Mouse (Mus musculus) forebrain, embryonic 11.5 days (tissue): ENCODE results near the gene Ankmy1. TPM values are rescaled to one million over a fixed set of nuclear protein-coding genes. Genes with fewer than 3 reads are reported as not detected.

Source experiments
- ATAC-seq: fragments of 200-750 bp; cut with Nextera tagmentation; replicated peaks from 2 replicates; pipeline ENCODE4 v1.8.0; 2017; ENCODE audit warnings: moderate TSS enrichment; ENCODE audit not compliant: low FRiP score
- DNase-seq: peaks from one replicate; pipeline ENCODE4 v3.0.0-alpha.2; 2017; ENCODE audit warnings: low spot score
- H3K27ac ChIP-seq: fragments of 300-500 bp; sonication (generic); 2 replicates; pipeline ENCODE4 v1.5.1; 2014; ENCODE audit warnings: low read depth, low read length
- H3K27me3 ChIP-seq: fragments of 300-500 bp; sonication (generic); 2 replicates; pipeline ENCODE4 v1.6.1; 2014; ENCODE audit warnings: mild to moderate bottlenecking, low read length, mixed read lengths; ENCODE audit not compliant: control insufficient read depth, insufficient read depth
- H3K36me3 ChIP-seq: fragments of 300-500 bp; sonication (generic); 2 replicates; pipeline ENCODE4 v1.6.1; 2014; ENCODE audit warnings: mild to moderate bottlenecking, low read length, moderate library complexity, mixed read lengths; ENCODE audit not compliant: control insufficient read depth, insufficient read depth
- H3K4me1 ChIP-seq: fragments of 300-500 bp; sonication (generic); replicated peaks from 2 replicates; pipeline ENCODE4 v1.6.1; 2014; ENCODE audit warnings: low read length, mixed read lengths; ENCODE audit not compliant: control insufficient read depth, insufficient read depth
- H3K4me2 ChIP-seq: fragments of 300-500 bp; sonication (generic); 2 replicates; pipeline ENCODE4 v1.6.1; 2014; ENCODE audit warnings: low read depth, mild to moderate bottlenecking, low read length, moderate library complexity, mixed read lengths; ENCODE audit not compliant: severe bottlenecking
- H3K4me3 ChIP-seq: fragments of 300-500 bp; sonication (generic); 2 replicates; pipeline ENCODE4 v1.5.1; 2014; ENCODE audit warnings: low read depth, low read length
- H3K9ac ChIP-seq: fragments of 300-500 bp; sonication (generic); 2 replicates; pipeline ENCODE4 v1.6.1; 2014; ENCODE audit warnings: low read length
- H3K9me3 ChIP-seq: fragments of 300-500 bp; sonication (generic); 2 replicates; pipeline ENCODE4 v1.6.1; 2016; ENCODE audit warnings: low read length, mixed read lengths; ENCODE audit not compliant: control insufficient read depth
- WGBS: fragments of 180-500 bp; shearing (Covaris S2); extraction: QIAGEN DNeasy Blood & Tissue Kit; methylation state at CpG from one replicate; pipeline ENCODE4 v1.1.7; 2014; 5-methylcytosine and 5-hydroxymethylcytosine counted together
- polyA plus RNA-seq: library from polyadenylated mRNA; unstranded; fragments of >200 nt; fragmentation: Nextera tagmentation; extraction: Ambion mirVana; gene quantifications from 2 replicates; pipeline ENCODE4 v1.2.1, GENCODE M21; 2014

Ankmy1 gene
- polyA plus RNA-seq, 1 experiment from 2014 or later, result 1.5 TPM

GRCm38 (mm10) chr1:92874011-92874410 is 28.7 kb downstream of the Ankmy1 start:
- Histone ChIP-seq H3K36me3 (no peaks in the 10 kb centered on the region), H3K27ac (no peak overlapping the region), H3K9ac (no peak overlapping the region), H3K4me1 (no peaks in the 10 kb centered on the region), H3K4me2 (no peak overlapping the region), H3K9me3 (no peaks in the 10 kb centered on the region), H3K4me3 (no peak overlapping the region), H3K27me3 (no peaks in the 10 kb centered on the region)
- DNase-seq, result no peak
- WGBS, result 61% methylated on average over 3 of the region's 3 CpGs
- ATAC-seq, result no peak

GRCm38 (mm10) chr1:92872666-92873065 is 30.0 kb downstream of the Ankmy1 start:
- Histone ChIP-seq H3K36me3 (no peaks in the 10 kb centered on the region), H3K27me3 (no peaks in the 10 kb centered on the region), H3K9ac (no peak overlapping the region), H3K9me3 (no peaks in the 10 kb centered on the region), H3K4me3 (no peak overlapping the region), H3K4me2 (no peak overlapping the region), H3K4me1 (no peaks in the 10 kb centered on the region), H3K27ac (no peak overlapping the region)
- DNase-seq (no peak), ATAC-seq (no peak)
- WGBS, result 86% methylated on average over 7 of the region's 7 CpGs

DNA sequence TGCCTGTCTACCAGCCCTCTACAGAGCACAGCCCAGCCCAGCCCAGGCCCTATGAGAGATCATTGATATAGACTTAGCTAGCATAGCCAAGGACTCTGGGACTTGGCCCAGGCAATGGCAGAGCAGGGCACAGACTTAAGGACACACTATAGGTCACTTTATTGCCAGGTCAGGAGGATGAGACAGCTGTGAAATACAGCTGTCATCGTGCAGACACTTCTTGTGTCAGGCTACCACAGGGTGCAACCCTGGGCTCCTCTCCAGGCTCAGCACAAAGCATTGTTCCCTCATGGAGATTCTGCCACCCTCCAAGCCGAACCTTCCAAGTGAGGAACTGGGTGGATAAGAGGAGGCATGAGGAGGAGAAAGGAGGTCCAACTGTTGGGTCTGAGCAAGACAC is 32.7 kb downstream of the Ankmy1 start:
- no peak overlapping the region for H3K9ac ChIP-seq
- ATAC-seq, result no peak
- H3K4me1 ChIP-seq, result 0 out of 2 replicates have a peak, but pooled peaks cover 2% of the 10 kb centered on the region
- no peak overlapping the region for H3K4me2 ChIP-seq
- H3K27me3 ChIP-seq, result no peaks in the 10 kb centered on the region
- no peak overlapping the region for H3K27ac ChIP-seq
- H3K9me3 ChIP-seq, result no peaks in the 10 kb centered on the region
- H3K4me3 ChIP-seq, result no peak overlapping the region
- WGBS, result 80% methylated on average over 2 of the region's 2 CpGs
- H3K36me3 ChIP-seq, result no peaks in the 10 kb centered on the region
- DNase-seq, result no peak

DNA sequence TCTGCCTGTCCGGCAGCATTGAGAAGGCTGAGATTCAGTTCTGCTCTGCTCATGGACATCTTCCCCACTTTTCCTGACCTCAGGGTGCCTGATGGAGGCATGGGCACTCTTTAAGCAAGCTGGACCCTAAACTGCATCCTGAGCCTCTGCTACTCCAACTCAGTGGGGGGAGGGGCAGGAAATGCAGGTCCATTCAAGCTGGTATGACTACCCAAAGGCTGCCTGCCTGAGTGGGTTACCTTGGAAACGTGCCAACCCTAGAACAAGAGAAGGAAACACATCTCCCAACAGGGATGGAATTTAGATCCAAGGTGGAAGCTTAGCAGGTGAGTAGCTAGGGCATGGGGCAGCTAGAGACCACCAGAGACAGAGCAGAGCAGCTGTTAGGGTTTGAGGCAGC is 36.5 kb downstream of the Ankmy1 start:
- 66% methylated on average over 2 of the region's 2 CpGs for WGBS

GRCm38 (mm10) chr1:92863268-92863667 is 39.4 kb downstream of the Ankmy1 start:
- H3K4me1 ChIP-seq, result 0 out of 2 replicates have a peak, but pooled peaks cover 6% of the 10 kb centered on the region
- no peaks in the 10 kb centered on the region for H3K27me3 ChIP-seq
- H3K9me3 ChIP-seq, result no peaks in the 10 kb centered on the region
- H3K4me2 ChIP-seq, result no peak overlapping the region
- DNase-seq, result no peak
- ATAC-seq, result no peak
- no peak overlapping the region for H3K27ac ChIP-seq
- H3K4me3 ChIP-seq, result no peak overlapping the region
- 84% methylated on average over 4 of the region's 4 CpGs for whole genome bisulfite sequencing
- peaks cover 4% of the 10 kb centered on the region; the same call in 1 of the 2 replicates for H3K36me3 ChIP-seq
- no peak overlapping the region for H3K9ac ChIP-seq

More for the DNA sequence above, 36.5 kb downstream of the Ankmy1 start:
- 0 out of 2 replicates have a peak, but pooled peaks cover 2% of the 10 kb centered on the region for H3K4me1 ChIP-seq
- H3K9ac ChIP-seq, result no peak overlapping the region
- H3K9me3 ChIP-seq, result no peaks in the 10 kb centered on the region
- H3K27me3 ChIP-seq, result no peaks in the 10 kb centered on the region
- no peak overlapping the region for H3K27ac ChIP-seq
- H3K36me3 ChIP-seq, result no peaks in the 10 kb centered on the region
- H3K4me3 ChIP-seq, result no peak overlapping the region
- ATAC-seq (no peak), DNase-seq (no peak)
- no peak overlapping the region for H3K4me2 ChIP-seq

DNA sequence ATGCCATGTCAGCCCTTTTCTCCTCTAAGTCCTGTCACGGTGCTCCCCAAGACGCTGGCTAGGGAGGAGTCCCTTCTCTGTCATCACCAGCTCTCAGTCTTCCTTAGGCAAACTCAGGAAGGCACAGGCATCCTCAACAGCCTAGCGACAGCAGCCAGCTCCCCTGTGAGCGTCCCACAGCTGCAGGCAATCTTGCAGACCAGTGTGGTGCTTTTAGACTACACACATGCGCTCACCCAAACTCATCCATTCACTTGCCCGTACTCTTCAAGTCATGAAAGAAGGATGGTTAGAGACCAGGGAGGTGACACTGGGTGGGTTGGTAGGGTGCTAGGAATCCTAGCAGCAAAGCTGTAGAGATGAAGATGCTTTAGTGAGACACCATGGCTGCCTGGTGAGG is 41.2 kb downstream of the Ankmy1 start:
- no peak for ATAC-seq
- H3K4me2 ChIP-seq, result no peak overlapping the region
- peaks cover 12% of the 10 kb centered on the region; the same call in 1 of the 2 replicates for H3K36me3 ChIP-seq
- 77% methylated on average over 6 of the region's 6 CpGs for WGBS
- no peak for DNase-seq
- H3K4me1 ChIP-seq, result 0 out of 2 replicates have a peak, but pooled peaks cover 6% of the 10 kb centered on the region
- no peaks in the 10 kb centered on the region for H3K9me3 ChIP-seq
- H3K27me3 ChIP-seq, result no peaks in the 10 kb centered on the region
- no peak overlapping the region for H3K27ac ChIP-seq
- no peak overlapping the region for H3K4me3 ChIP-seq
- no peak overlapping the region for H3K9ac ChIP-seq

GRCm38 (mm10) chr1:92852450-92852849 is 50.3 kb downstream of the Ankmy1 start:
- Histone ChIP-seq H3K4me3 (no peak overlapping the region), H3K27ac (no peak overlapping the region), H3K4me2 (no peak overlapping the region), H3K9ac (no peak overlapping the region), H3K36me3 (peaks cover 15% of the 10 kb centered on the region; the same call in 1 of the 2 replicates), H3K9me3 (no peaks in the 10 kb centered on the region), H3K4me1 (peaks cover 14% of the 10 kb centered on the region), H3K27me3 (no peaks in the 10 kb centered on the region)
- ATAC-seq, result no peak
- 93% methylated on average over 2 of the region's 2 CpGs for WGBS
- no peak for DNase-seq

GRCm38 (mm10) chr1:92849938-92850574 is 52.6 kb downstream of the Ankmy1 start:
- H3K27me3 ChIP-seq, result no peaks in the 10 kb centered on the region
- H3K9ac ChIP-seq, result no peak overlapping the region
- peaks cover 18% of the 10 kb centered on the region for H3K4me1 ChIP-seq
- H3K9me3 ChIP-seq, result no peaks in the 10 kb centered on the region
- no peak overlapping the region for H3K4me2 ChIP-seq
- no peak overlapping the region for H3K27ac ChIP-seq
- H3K36me3 ChIP-seq, result peaks cover 7% of the 10 kb centered on the region; the same call in 1 of the 2 replicates
- 66% methylated on average over 13 of the region's 13 CpGs for WGBS
- DNase-seq (no peak), ATAC-seq (no peak)
- H3K4me3 ChIP-seq, result no peak overlapping the region

DNA sequence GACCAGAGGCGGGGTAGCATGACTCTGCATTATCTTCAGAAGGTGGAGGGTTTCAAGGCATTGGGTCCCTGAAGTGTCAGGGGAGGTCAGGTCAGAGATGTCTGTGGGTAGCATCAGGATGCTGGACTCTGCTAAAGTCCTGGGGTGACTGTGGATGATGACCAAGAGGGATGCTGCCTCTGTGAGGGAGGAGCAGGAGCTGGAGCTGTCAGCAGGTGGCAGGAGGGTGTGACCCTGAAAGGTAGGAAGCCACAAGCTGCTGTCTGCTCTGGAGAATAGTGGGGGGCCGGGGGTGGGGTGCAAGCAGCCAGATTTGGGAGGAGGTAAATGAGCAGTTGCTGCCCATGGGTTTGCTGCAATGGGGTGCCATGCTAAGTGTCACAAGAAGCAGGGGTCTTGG is 53.2 kb downstream of the Ankmy1 start:
- Histone ChIP-seq H3K27me3 (no peaks in the 10 kb centered on the region), H3K9ac (no peak overlapping the region), H3K9me3 (no peaks in the 10 kb centered on the region), H3K36me3 (peaks cover 5% of the 10 kb centered on the region; the same call in 1 of the 2 replicates), H3K27ac (no peak overlapping the region), H3K4me3 (no peak overlapping the region), H3K4me2 (no peak overlapping the region), H3K4me1 (peaks cover 18% of the 10 kb centered on the region)
- 64% methylated on average over 2 of the region's 2 CpGs for WGBS
- DNase-seq, result no peak
- ATAC-seq, result no peak
